Mouse (Mus musculus): Measurements from ENCODE around the gene Wwc2.

DNA sequence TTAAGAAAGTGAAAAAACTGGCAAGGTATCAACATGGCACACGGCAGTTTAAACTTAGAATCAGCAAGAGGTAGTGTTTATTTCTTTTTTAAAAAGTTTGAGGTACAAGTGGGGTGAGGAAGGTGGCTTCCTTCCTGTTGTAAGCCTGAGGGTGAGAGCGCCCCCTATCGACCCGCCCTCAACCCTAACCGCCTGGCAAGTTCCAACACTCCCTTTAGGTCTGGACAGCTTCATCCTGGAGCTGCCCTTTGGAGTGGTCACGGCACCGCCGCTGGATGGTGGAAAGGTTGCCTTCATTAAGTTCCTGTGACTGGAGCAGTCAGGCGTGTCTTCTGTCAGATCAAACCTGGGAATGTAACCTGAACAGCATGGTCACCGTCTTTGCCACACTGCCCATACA, 47.7 kb downstream of the Wwc2 start:
- TF ChIP-seq GATA1 (IDR thresholded peaks at IDR 0.05; ENCODE audit: borderline replicate concordance, low read length) (no peak), FLI1 (IDR thresholded peaks at IDR 0.05; ENCODE audit: low read length) (no peak)
